Mouse (Mus musculus) MEL (cell line): ENCODE results near the gene Calcrl.

Experiments used
- CTCF ChIP-seq, 3 experiments: IDR thresholded peaks in 2 of 3; conservative IDR thresholded peaks in 1 of 3; 2 replicates each; pipeline ENCODE4 v1.5.1; 2011 to 2012; ENCODE audit warnings: low read length in 3 of 3, low read depth in 2 of 3, mild to moderate bottlenecking in 2 of 3, improper control_type of control experiment in 1 of 3, inconsistent platforms in 1 of 3, mixed read lengths in 1 of 3, moderate library complexity in 1 of 3; ENCODE audit not compliant: control insufficient read depth in 1 of 3, insufficient read depth in 1 of 3, poor library complexity in 1 of 3, severe bottlenecking in 1 of 3
- EP300 ChIP-seq, 2 experiments: IDR thresholded peaks; 2 replicates each; pipeline ENCODE4 v1.6.1; 2011; ENCODE audit warnings: improper control_type of control experiment in 2 of 2, low read length in 2 of 2, low read depth in 1 of 2, mild to moderate bottlenecking in 1 of 2
- GATA1 ChIP-seq: IDR thresholded peaks from 2 replicates; pipeline ENCODE4 v1.6.1; 2011; ENCODE audit warnings: low read depth, low read length, improper control_type of control experiment
- NRF1 ChIP-seq: IDR thresholded peaks from 2 replicates; pipeline ENCODE4 v1.6.1; 2014; ENCODE audit warnings: low read depth, mild to moderate bottlenecking, inconsistent platforms, low read length, improper control_type of control experiment, moderate library complexity; ENCODE audit not compliant: poor library complexity, insufficient read depth, severe bottlenecking
- TBP ChIP-seq: IDR thresholded peaks from 2 replicates; pipeline ENCODE4 v1.8.0; 2011; ENCODE audit warnings: low read depth, low read length, improper control_type of control experiment

DNA sequence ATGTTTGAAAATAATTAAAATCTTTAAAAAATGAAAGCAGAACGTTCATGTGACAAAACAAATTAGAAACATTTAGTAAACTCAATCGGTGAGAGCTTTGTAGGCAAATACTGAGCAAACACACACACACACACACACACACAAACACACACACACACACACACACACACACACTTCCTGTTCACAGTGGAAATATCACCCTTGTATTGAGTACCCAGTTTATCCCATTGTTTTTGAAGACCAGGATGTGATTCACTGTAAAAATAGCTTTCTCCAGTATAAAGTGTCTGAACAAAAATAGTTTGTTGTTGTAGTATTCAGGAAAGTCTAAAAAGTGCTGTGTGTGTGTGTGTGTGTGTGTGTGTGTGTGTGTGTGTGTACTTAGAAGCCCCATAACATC lies 130.1 kb downstream of the Calcrl start:
- TF ChIP-seq CTCF (IDR thresholded peaks at IDR 0.05 in 2 of 3, conservative IDR thresholded peaks at IDR 0.05 in 1 of 3; ENCODE audit: control insufficient read depth in 1 of 3, insufficient read depth in 1 of 3, low read depth in 2 of 3, low read length in 3 of 3, poor library complexity in 1 of 3, severe bottlenecking in 1 of 3) (no peak), GATA1 (no peak), TBP (no peak), NRF1 (no peak), EP300 (IDR thresholded peaks at IDR 0.05; ENCODE audit: low read depth in 1 of 2, low read length in 2 of 2) (no peak)
